Mouse (Mus musculus) stomach, postnatal 0 days (tissue): ENCODE results near the gene Bcas3.

Experiments
- CTCF ChIP-seq: IDR thresholded peaks from 2 replicates; pipeline ENCODE4 v1.5.1; 2016; ENCODE audit warnings: antibody characterized with exemption, low read depth, mild to moderate bottlenecking, moderate library complexity
- EP300 ChIP-seq: optimal IDR thresholded peaks from 2 replicates; pipeline ENCODE3; 2016; ENCODE audit warnings: antibody characterized with exemption

- no peak for TF ChIP-seq CTCF
- no peak for TF ChIP-seq EP300
These were observed 291.7 kb downstream of the Bcas3 start for GRCm38 (mm10) chr11:85644748-85645060.
